Mouse (Mus musculus) left cerebral cortex, adult 8-10 months (tissue): ENCODE data around the gene Gck. TPM values are rescaled to one million over a fixed set of nuclear protein-coding genes. Genes with fewer than 3 reads are reported as not detected.
"Not testable (repeated sequence)": the region's sequence is repeated elsewhere in the genome, so short reads cannot be mapped to it uniquely, and the experiment has no call there.

Source experiments
- DNase-seq, 2 experiments: peaks; one replicate each; pipeline ENCODE4 v3.0.0; 2022; ENCODE audit warnings: low spot score in 2 of 2
- total RNA-seq, 4 experiments: library from RNA; stranded (reverse); gene quantifications; 2 replicates each; pipeline ENCODE4 v1.2.4; 2022

The Gck gene
- total RNA-seq, 4 experiments from 2014 or later = 0.81 to 2.3 (median 1.2) TPM

- DNase-seq = peak; percentile 84 to 93
Measured at GRCm38 (mm10) chr11:5955546-5956276, 5.8 kb upstream of the Gck start, which contains the start of gene Ykt6. Gene Ykt6 (plus strand): TSS chr11:5955693.

GRCm38 (mm10) chr11:5954965-5955504, 5.2 kb upstream of the Gck start:
- no peak for DNase-seq

GRCm38 (mm10) chr11:5954435-5954834, 4.6 kb upstream of the Gck start:
- no peak for DNase-seq

GRCm38 (mm10) chr11:5953130-5953765, 3.4 kb upstream of the Gck start:
- DNase-seq = no peak

- DNase-seq = no peak
Measured at GRCm38 (mm10) chr11:5952501-5952900, 2.6 kb upstream of the Gck start.

- no peak for DNase-seq
Measured at GRCm38 (mm10) chr11:5948546-5949250, 1.2 kb downstream of the Gck start.

- no peak for DNase-seq
Measured at GRCm38 (mm10) chr11:5947796-5948195, 2.1 kb downstream of the Gck start.

- DNase-seq = no peak
Measured at GRCm38 (mm10) chr11:5945096-5945495, 4.8 kb downstream of the Gck start.

- DNase-seq = no peak
Measured at GRCm38 (mm10) chr11:5942966-5943365, 6.9 kb downstream of the Gck start.

- not testable (repeated sequence) for DNase-seq
Measured at GRCm38 (mm10) chr11:5934531-5934930, 15.3 kb downstream of the Gck start.

GRCm38 (mm10) chr11:5931947-5932346, 17.9 kb downstream of the Gck start:
- not testable (repeated sequence) for DNase-seq

GRCm38 (mm10) chr11:5930578-5930977, 19.3 kb downstream of the Gck start:
- no peak for DNase-seq

GRCm38 (mm10) chr11:5926696-5927220, 23.1 kb downstream of the Gck start:
- DNase-seq = no peak

GRCm38 (mm10) chr11:5924699-5925098, 25.2 kb downstream of the Gck start:
- no peak for DNase-seq

GRCm38 (mm10) chr11:5920323-5920960, 29.4 kb downstream of the Gck start:
- DNase-seq = no peak

GRCm38 (mm10) chr11:5919606-5920005, 30.3 kb downstream of the Gck start:
- no peak for DNase-seq

GRCm38 (mm10) chr11:5918111-5918510, 31.8 kb downstream of the Gck start:
- DNase-seq = no peak

- DNase-seq = no peak
Measured at GRCm38 (mm10) chr11:5916178-5916548, 33.7 kb downstream of the Gck start.

GRCm38 (mm10) chr11:5915429-5916177, 34.3 kb downstream of the Gck start:
- peak in 1 of 2 experiments; percentile 61 for DNase-seq

- no peak for DNase-seq
Measured at GRCm38 (mm10) chr11:5914940-5915339, 34.9 kb downstream of the Gck start.

GRCm38 (mm10) chr11:5913936-5914335, 35.9 kb downstream of the Gck start:
- DNase-seq = no peak
